ENCODE assay signal across 13 mouse cellular contexts in the genomic region with DNA sequence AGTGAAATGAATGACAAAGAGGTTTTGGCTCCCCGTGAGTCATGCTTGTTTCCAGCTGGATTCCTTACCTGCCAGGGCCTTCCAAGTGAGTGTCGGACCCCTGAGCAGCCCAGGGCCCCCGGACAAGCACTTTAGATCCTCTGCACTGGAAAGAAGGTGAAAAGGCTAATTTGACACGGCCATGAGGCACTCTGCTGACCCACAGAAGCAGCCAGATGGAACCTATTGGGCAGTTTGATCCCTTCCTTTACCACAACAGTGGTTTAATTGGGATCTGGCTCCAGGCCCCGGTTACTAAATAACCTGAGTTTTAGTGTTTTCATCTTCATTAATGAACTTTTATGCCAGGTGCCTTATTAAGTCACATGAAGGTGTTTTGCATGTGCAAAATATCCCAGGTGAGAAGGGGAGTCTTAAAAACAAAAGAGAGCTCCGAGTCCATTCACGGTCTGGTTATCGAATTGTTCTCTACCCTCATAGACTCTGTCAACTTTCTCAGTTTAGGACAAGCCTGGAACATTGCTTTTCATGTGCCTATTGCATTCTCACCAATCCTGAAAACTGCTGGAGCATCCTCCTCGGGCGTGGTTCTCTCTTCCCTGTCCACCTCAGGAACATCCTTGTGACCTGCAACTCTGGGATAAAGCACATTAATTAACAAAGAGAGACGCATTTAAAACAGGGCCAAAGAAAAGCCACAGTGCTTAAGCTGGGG.
A peak's percentile ranks its signal among the peaks of the same experiment; 100 is the strongest.
DNase-seq lines count a peak whose midpoint lies in the region; ATAC-seq lines count a peak whose summit lies in the region.
"Had no signal": no experiment of that assay in that cellular context is flagged by ENCODE, and none has a peak within 500 bp of the region (broad histone marks: within the 10 kb centered on the region; RNA-seq: fewer than 3 reads in every experiment).

No protein-coding gene starts in this region.

- no peaks in the 10 kb centered on the region for H3K27me3 ChIP-seq in heart, embryonic 14.5 days (ENCODE audit: control insufficient read depth, insufficient read depth, low read length)
- H3K27me3 ChIP-seq in neural tube, embryonic 15.5 days (replicated peaks): no peaks in the 10 kb centered on the region
- H3K27me3 ChIP-seq in kidney, embryonic 15.5 days: no peaks in the 10 kb centered on the region
- no peaks in the 10 kb centered on the region for H3K27me3 ChIP-seq in midbrain, embryonic 15.5 days (replicated peaks)
- H3K27me3 ChIP-seq: limb, embryonic 15.5 days had no signal

- ATAC-seq in heart, embryonic 14.5 days (ENCODE audit: insufficient number of reproducible peaks, insufficient read depth, low FRiP score, low read depth): no peak
- no peak for ATAC-seq in neural tube, embryonic 15.5 days (ENCODE audit: low FRiP score)
- ATAC-seq in kidney, embryonic 15.5 days (replicated peaks; ENCODE audit: low FRiP score): peak; percentile 90
- peak; percentile 19 for ATAC-seq in midbrain, embryonic 15.5 days (replicated peaks)

- H3K27ac ChIP-seq in heart, embryonic 14.5 days (replicated peaks in 1 of 2; ENCODE audit: control insufficient read depth in 1 of 2, insufficient read depth in 1 of 2, low read depth in 2 of 2, low read length in 2 of 2): peak overlapping the region; percentile 32 to 60; a peak in 3 of 4 replicates
- H3K27ac ChIP-seq in neural tube, embryonic 15.5 days (replicated peaks): no peak overlapping the region
- H3K27ac ChIP-seq in kidney, embryonic 15.5 days: peak overlapping the region; percentile 24; the same call in 1 of the 2 replicates
- no peak overlapping the region for H3K27ac ChIP-seq in midbrain, embryonic 15.5 days
- H3K27ac ChIP-seq: layer of hippocampus, adult 2 months; limb, embryonic 15.5 days had no signal

- DNase-seq in heart, postnatal 4 days: no peak
- DNase-seq in neural tube, embryonic 10.5 days (ENCODE audit: extremely low spot score, low spot score): peak; percentile 14
- DNase-seq in gastrocnemius, postnatal 4 days (ENCODE audit: low spot score in 2 of 2): no peak
- no peak for DNase-seq in adrenal gland, adult 2 months
- DNase-seq: cerebellum, postnatal 25 days; right cerebral cortex, postnatal 4 days had no signal

- no peak overlapping the region for H3K9ac ChIP-seq in heart, embryonic 14.5 days (ENCODE audit: low read length)
- no peak overlapping the region for H3K9ac ChIP-seq in neural tube, embryonic 15.5 days (replicated peaks)
- H3K9ac ChIP-seq in kidney, embryonic 15.5 days: no peak overlapping the region
- H3K9ac ChIP-seq in midbrain, embryonic 15.5 days: no peak overlapping the region
- H3K9ac ChIP-seq: limb, embryonic 15.5 days had no signal

- H3K4me2 ChIP-seq in heart, embryonic 14.5 days (ENCODE audit: low read length): peak overlapping the region; percentile 44
- H3K4me2 ChIP-seq in neural tube, embryonic 15.5 days: no peak overlapping the region
- no peak overlapping the region for H3K4me2 ChIP-seq in kidney, embryonic 15.5 days
- H3K4me2 ChIP-seq in midbrain, embryonic 15.5 days: no peak overlapping the region
- H3K4me2 ChIP-seq: heart, embryonic 11.5 days; limb, embryonic 15.5 days had no signal

- peaks cover 13 to 25% of the 10 kb centered on the region in 2 experiments for H3K4me1 ChIP-seq in heart, embryonic 14.5 days (ENCODE audit: control insufficient read depth in 2 of 2, insufficient read depth in 2 of 2, low read length in 2 of 2)
- peaks cover 3% of the 10 kb centered on the region; the same call in 1 of the 2 replicates for H3K4me1 ChIP-seq in neural tube, embryonic 15.5 days
- H3K4me1 ChIP-seq in kidney, embryonic 15.5 days: peaks cover 27% of the 10 kb centered on the region
- H3K4me1 ChIP-seq in midbrain, embryonic 15.5 days: 0 out of 2 replicates have a peak, but pooled peaks cover 11% of the 10 kb centered on the region

- H3K4me3 ChIP-seq in heart, embryonic 14.5 days (ENCODE audit: control insufficient read depth in 1 of 2, insufficient read depth in 1 of 2, low read depth in 1 of 2, low read length in 2 of 2): no peak overlapping the region
- no peak overlapping the region for H3K4me3 ChIP-seq in neural tube, embryonic 15.5 days (replicated peaks)
- H3K4me3 ChIP-seq in kidney, embryonic 15.5 days (replicated peaks): no peak overlapping the region
- no peak overlapping the region for H3K4me3 ChIP-seq in midbrain, embryonic 15.5 days
- H3K4me3 ChIP-seq: layer of hippocampus, adult 2 months; limb, embryonic 15.5 days had no signal

- H3K36me3 ChIP-seq in heart, embryonic 14.5 days (ENCODE audit: control insufficient read depth, insufficient read depth, low read length): no peaks in the 10 kb centered on the region
- H3K36me3 ChIP-seq in neural tube, embryonic 15.5 days: no peaks in the 10 kb centered on the region
- no peaks in the 10 kb centered on the region for H3K36me3 ChIP-seq in kidney, embryonic 15.5 days
- no peaks in the 10 kb centered on the region for H3K36me3 ChIP-seq in midbrain, embryonic 15.5 days (replicated peaks)
- H3K36me3 ChIP-seq: limb, embryonic 15.5 days had no signal

- WGBS in heart, embryonic 14.5 days: 53% methylated on average over 11 of the region's 11 CpGs
- WGBS in neural tube, embryonic 15.5 days: 47% methylated on average over 11 of the region's 11 CpGs
- 34% methylated on average over 11 of the region's 11 CpGs for WGBS in kidney, embryonic 15.5 days
- WGBS in midbrain, embryonic 15.5 days: 22% methylated on average over 11 of the region's 11 CpGs

- no peaks in the 10 kb centered on the region for H3K9me3 ChIP-seq in heart, embryonic 14.5 days (ENCODE audit: control insufficient read depth, low read length)
- no peaks in the 10 kb centered on the region for H3K9me3 ChIP-seq in neural tube, embryonic 15.5 days (replicated peaks)
- H3K9me3 ChIP-seq in kidney, embryonic 15.5 days (replicated peaks): no peaks in the 10 kb centered on the region
- no peaks in the 10 kb centered on the region for H3K9me3 ChIP-seq in midbrain, embryonic 15.5 days
- H3K9me3 ChIP-seq: limb, embryonic 15.5 days had no signal

Comparison
In these comparisons a context has a peak if more than half of its experiments do, and no peak if none do; other contexts are left out.
1. ATAC-seq: peak in kidney, embryonic 15.5 days (single experiment) and midbrain, embryonic 15.5 days (single experiment); none in heart, embryonic 14.5 days (single experiment) and neural tube, embryonic 15.5 days (single experiment).
2. H3K27ac ChIP-seq: peak in heart, embryonic 14.5 days (2 of 2) and kidney, embryonic 15.5 days (single experiment); none in neural tube, embryonic 15.5 days (single experiment) and midbrain, embryonic 15.5 days (single experiment).